Mouse (Mus musculus): ENCODE measurements around the gene Gm17079. TPM values are rescaled to one million over a fixed set of nuclear protein-coding genes. Genes with fewer than 3 reads are reported as not detected.

Gm17079 gene
- polyA plus RNA-seq (2012; rRNA removed; ENCODE audit: low replicate concordance), result not detected in 2 replicates

GRCm38 (mm10) chr14:51695368-51695767 lies at the start of gene Gm17079:
Gene Gm17079 (minus strand): TSS chr14:51695468.

GRCm38 (mm10) chr14:51717083-51717482 lies 21.8 kb upstream of the Gm17079 start, which contains the start of gene Gm5800:
Gene Gm5800 (minus strand): TSS chr14:51717183.

Other genes with a start within 250 kb of the Gm17079 start
- gene Vmn2r89, start 243.6 kb downstream of the Gm17079 start, polyA plus RNA-seq (2012; rRNA removed; ENCODE audit: low replicate concordance), result not detected in 2 replicates
- gene Gm5622, start 142.7 kb downstream of the Gm17079 start, polyA plus RNA-seq (2012; rRNA removed; ENCODE audit: low replicate concordance), result not detected in 2 replicates
- not detected in 2 replicates for gene Gm17175, start 121.4 kb downstream of the Gm17079 start, polyA plus RNA-seq (2012; rRNA removed; ENCODE audit: low replicate concordance)
- gene Gm17174, start 103.3 kb downstream of the Gm17079 start, polyA plus RNA-seq (2012; rRNA removed; ENCODE audit: low replicate concordance), result not detected in 2 replicates
- gene Gm17078, start 84.2 kb downstream of the Gm17079 start, polyA plus RNA-seq (2012; rRNA removed; ENCODE audit: low replicate concordance), result not detected in 2 replicates
- gene Gm4181, start 59.8 kb downstream of the Gm17079 start, polyA plus RNA-seq (2012; rRNA removed; ENCODE audit: low replicate concordance), result not detected in 2 replicates
- gene Gm5800, start 21.7 kb upstream of the Gm17079 start, polyA plus RNA-seq (2012; rRNA removed; ENCODE audit: low replicate concordance), result not detected in 2 replicates
- 36.8 and 128 TPM in 2 replicates for gene Ang4, start 78.1 kb upstream of the Gm17079 start, polyA plus RNA-seq (2012; rRNA removed; ENCODE audit: low replicate concordance)
- gene AY358078, start 104.6 kb upstream of the Gm17079 start, polyA plus RNA-seq (2012; rRNA removed; ENCODE audit: low replicate concordance), result not detected in 2 replicates
- gene Ear6, start 158.2 kb upstream of the Gm17079 start, polyA plus RNA-seq (2012; rRNA removed; ENCODE audit: low replicate concordance), result not detected in 2 replicates
- gene Mettl17, start 189.4 kb upstream of the Gm17079 start, polyA plus RNA-seq (2012; rRNA removed; ENCODE audit: low replicate concordance), result 27.0 and 44.2 TPM in 2 replicates
- 0.19 and 0.39 TPM in 2 replicates for gene Slc39a2, start 197.4 kb upstream of the Gm17079 start, polyA plus RNA-seq (2012; rRNA removed; ENCODE audit: low replicate concordance)
- gene Ndrg2, start 218.7 kb upstream of the Gm17079 start, polyA plus RNA-seq (2012; rRNA removed; ENCODE audit: low replicate concordance), result 50.1 and 71.8 TPM in 2 replicates
- not detected in 2 replicates for gene Tppp2, start 223.0 kb upstream of the Gm17079 start, polyA plus RNA-seq (2012; rRNA removed; ENCODE audit: low replicate concordance)
- not detected in 2 replicates for gene Rnase13, start 227.3 kb upstream of the Gm17079 start, polyA plus RNA-seq (2012; rRNA removed; ENCODE audit: low replicate concordance)